Mouse (Mus musculus): ENCODE results near the gene Nploc4.
"Not testable (repeated sequence)": the region's sequence is repeated elsewhere in the genome, so short reads cannot be mapped to it uniquely, and the experiment has no call there.

DNA sequence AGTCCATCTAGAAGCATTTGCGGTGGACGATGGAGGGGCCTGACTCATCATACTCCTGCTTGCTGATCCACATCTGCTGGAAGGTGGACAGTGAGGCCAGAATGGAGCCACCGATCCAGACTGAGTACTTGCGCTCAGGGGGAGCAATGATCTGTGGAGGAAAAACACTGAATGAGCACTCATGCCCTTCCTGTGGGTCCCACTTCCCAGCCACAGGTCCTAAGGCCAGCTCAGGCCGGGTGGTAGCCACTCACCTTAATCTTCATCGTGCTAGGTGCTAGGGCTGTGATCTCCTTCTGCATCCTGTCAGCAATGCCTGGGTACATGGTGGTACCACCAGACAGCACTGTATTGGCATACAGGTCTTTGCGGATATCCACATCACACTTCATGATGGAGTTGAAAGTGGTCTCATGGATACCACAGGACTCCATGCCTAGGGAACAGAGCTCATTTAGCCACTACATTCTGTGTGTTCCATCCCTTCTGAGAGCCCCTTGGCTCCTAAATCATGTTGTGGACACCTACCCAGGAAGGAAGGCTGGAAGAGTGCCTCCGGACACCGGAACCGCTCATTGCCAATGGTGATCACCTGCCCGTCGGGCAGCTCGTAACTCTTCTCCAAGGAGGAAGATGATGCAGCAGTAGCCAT is 91.0 kb downstream of the Nploc4 start:
- not testable (repeated sequence) for TF ChIP-seq CTCF (IDR thresholded peaks at IDR 0.05; ENCODE audit: low read depth, low read length); POLR2A (IDR thresholded peaks at IDR 0.05; ENCODE audit: extremely low read depth, insufficient read depth, low read length)
